Mouse (Mus musculus) E14TG2a.4 (cell line): ENCODE results near the gene Tek.

Source experiments
- CTCF ChIP-seq: conservative IDR thresholded peaks from 2 replicates; pipeline ENCODE4 v1.5.1; 2014; ENCODE audit warnings: low read length
- NANOG ChIP-seq: IDR thresholded peaks from 2 replicates; pipeline ENCODE4 v1.6.1; 2014; ENCODE audit warnings: borderline replicate concordance, low read length, mixed read lengths
- POU5F1 ChIP-seq: IDR thresholded peaks from 2 replicates; pipeline ENCODE4 v1.6.1; 2014; ENCODE audit warnings: low read length, borderline replicate concordance

GRCm38 (mm10) chr4:94810616-94811015 lies 71.5 kb downstream of the Tek start:
- TF ChIP-seq CTCF (no peak), NANOG (no peak), POU5F1 (no peak)
